Mouse (Mus musculus) CH12.LX (cell line): ENCODE results near the gene Ccer2. TPM values are rescaled to one million over a fixed set of nuclear protein-coding genes. Genes with fewer than 3 reads are reported as not detected.

Source experiments
- DNase-seq: peaks from one replicate; pipeline ENCODE4 v3.0.0-alpha.2; 2013; ENCODE audit errors: extremely low read depth
- H3K27ac ChIP-seq: 2 replicates; pipeline ENCODE4 v1.5.1; 2012; ENCODE audit warnings: low read depth, mild to moderate bottlenecking, control low read depth, moderate library complexity; ENCODE audit not compliant: insufficient read depth
- H3K27me3 ChIP-seq: replicated peaks from 2 replicates; pipeline ENCODE3; 2012; ENCODE audit warnings: inconsistent platforms
- H3K36me3 ChIP-seq, 2 experiments: replicated peaks in 1 of 2; 2 replicates each; pipeline versions ENCODE3 to v1.6.1; 2012; ENCODE audit warnings: inconsistent platforms in 1 of 2, low read length in 1 of 2, mild to moderate bottlenecking in 1 of 2, mixed read lengths in 1 of 2, moderate library complexity in 1 of 2; ENCODE audit not compliant: control insufficient read depth in 1 of 2, insufficient read depth in 1 of 2
- H3K4me1 ChIP-seq, 2 experiments: 2 replicates each; pipeline ENCODE4 v1.6.1; 2012; ENCODE audit warnings: inconsistent platforms in 1 of 2, moderate library complexity in 1 of 2; ENCODE audit not compliant: insufficient read depth in 2 of 2, control insufficient read depth in 1 of 2
- H3K4me2 ChIP-seq: 2 replicates; pipeline ENCODE4 v1.6.1; 2012; ENCODE audit warnings: low read depth, mild to moderate bottlenecking, control low read depth; ENCODE audit not compliant: poor library complexity, insufficient read depth, severe bottlenecking
- H3K4me3 ChIP-seq, 3 experiments: fragments of 150-350 bp in 1 of 3; sonication (generic) in 1 of 3; replicated peaks in 1 of 3; 2 replicates each; pipeline versions ENCODE3 to v1.5.1; 2011 to 2012; ENCODE audit warnings: low read depth in 2 of 3, low read length in 2 of 3, mild to moderate bottlenecking in 2 of 3, moderate library complexity in 2 of 3, control low read depth in 1 of 3, improper control_type of control experiment in 1 of 3, inconsistent platforms in 1 of 3, mixed read lengths in 1 of 3; ENCODE audit not compliant: poor library complexity in 1 of 3
- H3K79me2 ChIP-seq: replicated peaks from 2 replicates; pipeline ENCODE4 v1.6.1; 2012; ENCODE audit warnings: mild to moderate bottlenecking, moderate library complexity; ENCODE audit not compliant: control insufficient read depth, poor library complexity, insufficient read depth, severe bottlenecking; ENCODE audit errors: extremely low read depth
- H3K9ac ChIP-seq: 2 replicates; pipeline ENCODE4 v1.6.1; 2012; ENCODE audit warnings: low read depth, mild to moderate bottlenecking, control low read depth, moderate library complexity; ENCODE audit not compliant: insufficient read depth
- H3K9me3 ChIP-seq: replicated peaks from 2 replicates; pipeline ENCODE3; 2012; ENCODE audit warnings: low read length, inconsistent platforms, mixed read lengths
- CTCF ChIP-seq, 2 experiments: IDR thresholded peaks in 1 of 2; conservative IDR thresholded peaks in 1 of 2; 2 replicates each; pipeline ENCODE4 v1.5.1; 2011 to 2012; ENCODE audit warnings: low read depth in 2 of 2, low read length in 2 of 2, improper control_type of control experiment in 1 of 2, inconsistent platforms in 1 of 2, mild to moderate bottlenecking in 1 of 2, moderate library complexity in 1 of 2
- E2F4 ChIP-seq: IDR thresholded peaks from 2 replicates; pipeline ENCODE4 v1.6.1; 2011; ENCODE audit warnings: low read depth, low read length, improper control_type of control experiment; ENCODE audit not compliant: insufficient replicate concordance
- GABPA ChIP-seq: IDR thresholded peaks from 2 replicates; pipeline ENCODE4 v1.6.1; 2012; ENCODE audit warnings: low read depth, low read length, improper control_type of control experiment, inconsistent platforms; ENCODE audit not compliant: insufficient replicate concordance
- HCFC1 ChIP-seq: IDR thresholded peaks from 2 replicates; pipeline ENCODE4 v1.6.1; 2012; ENCODE audit warnings: low read depth, mild to moderate bottlenecking, inconsistent platforms, low read length, improper control_type of control experiment
- IRF4 ChIP-seq: IDR thresholded peaks from 2 replicates; pipeline ENCODE4 v1.6.1; 2014; ENCODE audit warnings: low read depth, mild to moderate bottlenecking, inconsistent platforms, low read length, improper control_type of control experiment
- JUN ChIP-seq: IDR thresholded peaks from 2 replicates; pipeline ENCODE4 v1.6.1; 2011; ENCODE audit warnings: low read depth, mild to moderate bottlenecking, low read length, improper control_type of control experiment, moderate library complexity; ENCODE audit not compliant: insufficient read depth
- JUND ChIP-seq: conservative IDR thresholded peaks from 2 replicates; pipeline ENCODE4 v1.6.1; 2011; ENCODE audit warnings: low read depth, low read length, improper control_type of control experiment
- KAT2A ChIP-seq: IDR thresholded peaks from 2 replicates; pipeline ENCODE4 v1.6.1; 2012; ENCODE audit warnings: low read length, improper control_type of control experiment, inconsistent platforms; ENCODE audit not compliant: insufficient replicate concordance
- MAFK ChIP-seq: IDR thresholded peaks from 2 replicates; pipeline ENCODE4 v1.6.1; 2011; ENCODE audit warnings: low read length, improper control_type of control experiment; ENCODE audit not compliant: insufficient replicate concordance
- MXI1 ChIP-seq: IDR thresholded peaks from 2 replicates; pipeline ENCODE4 v1.6.1; 2011; ENCODE audit warnings: mild to moderate bottlenecking, low read depth, low read length, improper control_type of control experiment
- PAX5 ChIP-seq: IDR thresholded peaks from 2 replicates; pipeline ENCODE4 v1.6.1; 2012; ENCODE audit warnings: low read length, inconsistent platforms, mixed read lengths
- POLR2A ChIP-seq: IDR thresholded peaks from 2 replicates; pipeline ENCODE4 v1.6.1; 2011; ENCODE audit warnings: low read depth, mild to moderate bottlenecking, improper control_type of control experiment, low read length
- RAD21 ChIP-seq: IDR thresholded peaks from 2 replicates; pipeline ENCODE4 v1.6.1; 2011; ENCODE audit warnings: low read depth, mild to moderate bottlenecking, low read length, improper control_type of control experiment, moderate library complexity
- RCOR1 ChIP-seq: conservative IDR thresholded peaks from 2 replicates; pipeline ENCODE4 v1.6.1; 2012; ENCODE audit warnings: low read depth, mild to moderate bottlenecking, inconsistent platforms, low read length, improper control_type of control experiment
- SMC3 ChIP-seq: IDR thresholded peaks from 2 replicates; pipeline ENCODE4 v1.6.1; 2011; ENCODE audit warnings: low read depth, low read length, improper control_type of control experiment
- TCF12 ChIP-seq: IDR thresholded peaks from 2 replicates; pipeline ENCODE4 v1.6.1; 2014; ENCODE audit warnings: low read depth, mild to moderate bottlenecking, inconsistent platforms, low read length, improper control_type of control experiment
- USF1 ChIP-seq: IDR thresholded peaks from 2 replicates; pipeline ENCODE4 v1.6.1; 2014; ENCODE audit warnings: low read depth, mild to moderate bottlenecking, inconsistent platforms, low read length, improper control_type of control experiment
- ZC3H11A ChIP-seq: IDR thresholded peaks from 2 replicates; pipeline ENCODE4 v1.6.1; 2012; ENCODE audit warnings: low read depth, mild to moderate bottlenecking, inconsistent platforms, low read length, improper control_type of control experiment
- ZNF384 ChIP-seq: IDR thresholded peaks from 2 replicates; pipeline ENCODE4 v1.6.1; 2012; ENCODE audit warnings: low read depth, low read length, improper control_type of control experiment, inconsistent platforms
- dilution Hi-C: fragments of 300-500 bp; cut with MboI; formaldehyde crosslinking; loops from 2 replicates; pipeline ENCODE4 v1.14.3; 2020; ENCODE audit warnings: low sequenced_read_pairs; ENCODE audit not compliant: extremely low pct_unique_long_range_greater_than_20kb, extremely low pct_ligation_motif_present
- in situ Hi-C: fragments of 300-500 bp; cut with MboI; formaldehyde crosslinking; loops from 3 replicates; pipeline ENCODE4 v1.14.3; 2019; ENCODE audit warnings: low sequenced_read_pairs, low pct_ligation_motif_present, low pct_unique_long_range_greater_than_20kb, mixed read lengths
- polyA plus RNA-seq: library from polyadenylated mRNA; unstranded; fragments of >175 nt; gene quantifications from 2 replicates; pipeline ENCODE4 v1.2.1, GENCODE M21; 2012; ENCODE audit warnings: low read depth; ENCODE audit not compliant: insufficient read length
- total RNA-seq, 2 experiments: library from RNA; depleted of rRNA; stranded (reverse); fragments of 300-350 nt in 1 of 2; fragments of >200 nt in 1 of 2; gene quantifications; 2 replicates each; pipeline ENCODE4 v1.2.3; 2012 to 2014

Ccer2 gene
- total and polyA plus RNA-seq, 3 experiments, result 0.17 TPM; not detected in 2

- no peaks in the 10 kb centered on the region for H3K4me1 ChIP-seq
- peaks cover 3% of the 10 kb centered on the region for H3K27me3 ChIP-seq
- H3K9me3 ChIP-seq, result peaks cover 18% of the 10 kb centered on the region
- dilution Hi-C loops (no loop called here), in situ Hi-C loops (no loop called here)
- H3K79me2 ChIP-seq, result no peaks in the 10 kb centered on the region
- TF ChIP-seq KAT2A (no peak), MXI1 (no peak), POLR2A (no peak), E2F4 (no peak), USF1 (no peak), JUND (no peak), CTCF (conservative IDR thresholded peaks at IDR 0.05 in 1 of 2, IDR thresholded peaks at IDR 0.05 in 1 of 2; ENCODE audit: low read depth in 2 of 2, low read length in 2 of 2) (no peak), MAFK (no peak), ZC3H11A (no peak), PAX5 (no peak), GABPA (no peak), SMC3 (no peak), TCF12 (no peak), RCOR1 (no peak), RAD21 (no peak), IRF4 (no peak), ZNF384 (no peak)
- H3K9ac ChIP-seq, result no peak overlapping the region
- peaks cover 2 to 9% of the 10 kb centered on the region in 2 experiments for H3K36me3 ChIP-seq
- no peak for DNase-seq
- no peak overlapping the region for H3K4me2 ChIP-seq
- H3K4me3 ChIP-seq, result no peak overlapping the region
- H3K27ac ChIP-seq, result no peak overlapping the region
Observed at GRCm38 (mm10) chr7:28733211-28733610, 22.8 kb upstream of the Ccer2 start.

GRCm38 (mm10) chr7:28735701-28736100 lies 20.3 kb upstream of the Ccer2 start:
- H3K36me3 ChIP-seq, result peaks cover 13 to 30% of the 10 kb centered on the region in 2 experiments
- no peak overlapping the region for H3K9ac ChIP-seq
- H3K79me2 ChIP-seq, result no peaks in the 10 kb centered on the region
- no peak overlapping the region for H3K27ac ChIP-seq
- dilution Hi-C loops (no loop called here), in situ Hi-C loops (no loop called here)
- no peak for DNase-seq
- H3K4me1 ChIP-seq, result peaks cover 0 to 11% of the 10 kb centered on the region in 2 experiments; a peak in 1 of 4 replicates
- no peak overlapping the region for H3K4me3 ChIP-seq
- H3K4me2 ChIP-seq, result no peak overlapping the region
- TF ChIP-seq JUN, result no peak
- no peak for TF ChIP-seq HCFC1
- TF ChIP-seq, all 38 proteins: peak for 0
- Histone ChIP-seq H3K27me3 (no peaks in the 10 kb centered on the region), H3K9me3 (peaks cover 19% of the 10 kb centered on the region)
